Mouse (Mus musculus) myocyte (in vitro differentiated cells): ENCODE results near the gene Liph.

Experiments
- CEBPB ChIP-seq: IDR thresholded peaks from 2 replicates; pipeline ENCODE4 v1.6.1; 2011; ENCODE audit warnings: mild to moderate bottlenecking, moderate library complexity; ENCODE audit not compliant: poor library complexity, insufficient read depth, severe bottlenecking
- MAX ChIP-seq: IDR thresholded peaks from one replicate; pipeline ENCODE4 v1.6.1; 2011; ENCODE audit warnings: low read depth, mild to moderate bottlenecking, control low read depth
- MYOD1 ChIP-seq, 3 experiments: IDR thresholded peaks; one replicate each; pipeline ENCODE4 v1.6.1; 2011; ENCODE audit warnings: control low read depth in 2 of 3, low read depth in 2 of 3, mild to moderate bottlenecking in 2 of 3, moderate library complexity in 1 of 3; ENCODE audit not compliant: insufficient read length in 2 of 3, control insufficient read depth in 1 of 3
- POLR2A ChIP-seq: IDR thresholded peaks from one replicate; pipeline ENCODE4 v1.6.1; 2011; ENCODE audit warnings: low read depth, mild to moderate bottlenecking, control low read depth, moderate library complexity; ENCODE audit not compliant: insufficient read length

GRCm38 (mm10) chr16:21995304-21995703 lies at the start of gene Liph:
- TF ChIP-seq POLR2A (no peak), MYOD1 (IDR thresholded peaks at IDR 0.05; ENCODE audit: control insufficient read depth in 1 of 3, insufficient read length in 2 of 3, low read depth in 2 of 3) (no peak), MAX (no peak), CEBPB (no peak)
